Mouse (Mus musculus): ENCODE data around the gene Gpr162.

- no peak for TF ChIP-seq POLR2A (IDR thresholded peaks at IDR 0.05; ENCODE audit: borderline replicate concordance, extremely low read depth, insufficient read depth, insufficient read length, poor library complexity, severe bottlenecking)
- TF ChIP-seq CTCF (IDR thresholded peaks at IDR 0.05; ENCODE audit: borderline replicate concordance, extremely low read depth, insufficient read depth, insufficient read length), result no peak
Observed at GRCm38 (mm10) chr6:124836411-124836810, 27.4 kb downstream of the Gpr162 start.
